ENCODE assay signal across 7 mouse cellular contexts in the genomic region with DNA sequence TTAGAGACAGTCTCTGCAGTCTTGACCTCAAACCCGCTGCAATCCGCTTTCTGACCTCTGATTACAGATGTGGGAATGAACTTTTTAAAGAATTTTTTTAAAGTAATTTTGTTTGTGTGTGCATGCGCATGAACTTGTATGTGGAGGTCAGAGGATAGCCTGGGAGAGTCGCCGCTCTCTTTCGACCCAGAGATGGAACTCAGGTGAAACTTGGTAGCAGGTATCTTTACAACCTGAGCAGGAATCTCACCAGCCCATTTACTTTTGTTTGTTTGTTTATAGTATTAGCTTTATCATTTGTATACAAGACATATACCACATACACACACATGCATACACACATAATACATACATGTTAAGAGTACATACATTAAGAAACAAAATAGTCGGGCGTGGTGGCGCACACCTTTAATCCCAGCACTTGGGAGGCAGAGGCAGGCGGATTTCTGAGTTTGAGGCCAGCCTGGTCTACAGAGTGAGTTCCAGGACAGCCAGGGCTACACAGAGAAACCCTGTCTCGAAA. TPM values are rescaled to one million over a fixed set of nuclear protein-coding genes. Genes with fewer than 3 reads are reported as not detected.
DNase-seq lines count a peak whose midpoint lies in the region; ATAC-seq and TF ChIP-seq lines count a peak whose summit lies in the region.

No protein-coding gene starts in this region.

- H3K4me1 ChIP-seq in lung, embryonic 15.5 days, result peaks cover 10% of the 10 kb centered on the region
- peaks cover 12% of the 10 kb centered on the region for H3K4me1 ChIP-seq in forebrain, embryonic 12.5 days
- H3K4me1 ChIP-seq in limb, embryonic 13.5 days, result peaks cover 13% of the 10 kb centered on the region
- H3K4me1 ChIP-seq in small intestine, adult 2 months (ENCODE audit: control insufficient read depth, insufficient read depth, insufficient read length, low read length), result peaks cover 8% of the 10 kb centered on the region; the same call in 1 of the 2 replicates

- no peaks in the 10 kb centered on the region for H3K9me3 ChIP-seq in lung, embryonic 15.5 days
- no peaks in the 10 kb centered on the region for H3K9me3 ChIP-seq in forebrain, embryonic 12.5 days
- H3K9me3 ChIP-seq in limb, embryonic 13.5 days, result no peaks in the 10 kb centered on the region

- H3K36me3 ChIP-seq in lung, embryonic 15.5 days, result 0 out of 2 replicates have a peak, but pooled peaks cover 12% of the 10 kb centered on the region
- peaks cover 10% of the 10 kb centered on the region for H3K36me3 ChIP-seq in forebrain, embryonic 12.5 days (replicated peaks)
- peaks cover 20% of the 10 kb centered on the region for H3K36me3 ChIP-seq in limb, embryonic 13.5 days
- peaks cover 10% of the 10 kb centered on the region; the same call in 1 of the 2 replicates for H3K36me3 ChIP-seq in small intestine, adult 2 months (ENCODE audit: control insufficient read depth, insufficient read depth, low read length)

- no peak for TF ChIP-seq POLR2A in small intestine, adult 2 months (IDR thresholded peaks at IDR 0.05; ENCODE audit: low read depth, low read length)

- TF ChIP-seq CTCF in small intestine, adult 2 months (IDR thresholded peaks at IDR 0.05; ENCODE audit: extremely low read depth, insufficient read length, insufficient replicate concordance, low read depth, low read length), result no peak

- peak overlapping the region; percentile 91 for H3K4me3 ChIP-seq in lung, embryonic 15.5 days
- H3K4me3 ChIP-seq in forebrain, embryonic 12.5 days (replicated peaks), result peak overlapping the region; percentile 88
- peak overlapping the region; percentile 82 for H3K4me3 ChIP-seq in limb, embryonic 13.5 days
- H3K4me3 ChIP-seq in small intestine, adult 2 months (ENCODE audit: low read depth, low read length), result peak overlapping the region; percentile 96

- H3K9ac ChIP-seq in lung, embryonic 15.5 days, result peak overlapping the region; percentile 93; the same call in 1 of the 2 replicates
- 0 out of 2 replicates have a peak overlapping the region, but pooled peaks have one; percentile 79 for H3K9ac ChIP-seq in forebrain, embryonic 12.5 days
- peak overlapping the region; percentile 88 for H3K9ac ChIP-seq in limb, embryonic 13.5 days

- WGBS in lung, embryonic 15.5 days, result 52% methylated on average over 11 of the region's 11 CpGs
- WGBS in forebrain, embryonic 12.5 days, result 52% methylated on average over 11 of the region's 11 CpGs
- WGBS in limb, embryonic 13.5 days, result 53% methylated on average over 11 of the region's 11 CpGs
- WGBS in small intestine, adult 2 months, result 48% methylated on average over 11 of the region's 11 CpGs

- no peak overlapping the region for H3K27ac ChIP-seq in lung, embryonic 15.5 days
- H3K27ac ChIP-seq in forebrain, embryonic 12.5 days, result no peak overlapping the region
- H3K27ac ChIP-seq in limb, embryonic 13.5 days, result no peak overlapping the region
- H3K27ac ChIP-seq in small intestine, adult 2 months (ENCODE audit: insufficient read depth, low read depth, low read length), result no peak overlapping the region

- DNase-seq in lung, postnatal 14 days, result no peak
- DNase-seq in left cerebral cortex, adult 8-10 months (ENCODE audit: low spot score in 2 of 2), result no peak
- DNase-seq in cerebellum, adult 9-10 months, result no peak

- H3K27me3 ChIP-seq in lung, embryonic 15.5 days, result no peaks in the 10 kb centered on the region
- peaks cover 5% of the 10 kb centered on the region for H3K27me3 ChIP-seq in forebrain, embryonic 12.5 days
- H3K27me3 ChIP-seq in limb, embryonic 13.5 days, result no peaks in the 10 kb centered on the region
- no peaks in the 10 kb centered on the region for H3K27me3 ChIP-seq in small intestine, adult 2 months (ENCODE audit: control insufficient read depth, insufficient read depth, low read length)

- peak overlapping the region; percentile 89 for H3K4me2 ChIP-seq in lung, embryonic 15.5 days
- peak overlapping the region; percentile 96 for H3K4me2 ChIP-seq in forebrain, embryonic 12.5 days
- H3K4me2 ChIP-seq in limb, embryonic 13.5 days (replicated peaks), result peak overlapping the region; percentile 94

- ATAC-seq in lung, embryonic 15.5 days (ENCODE audit: borderline replicate concordance, extremely low read depth, low FRiP score, low TSS enrichment), result peak; percentile 16; the same call in 1 of the 2 replicates
- peak; percentile 5 for ATAC-seq in forebrain, embryonic 12.5 days (ENCODE audit: low FRiP score)
- ATAC-seq in limb, embryonic 13.5 days (ENCODE audit: low FRiP score, low read depth), result peak; percentile 16; the same call in 1 of the 2 replicates

RNA-seq across cellular contexts. Expression of a gene that starts 0.4 kb away (rescaled TPM):
- 53.0 and 56.4 TPM in 2 replicates for polyA plus RNA-seq in lung, embryonic 15.5 days (2015; fragmentation: Nextera tagmentation; extraction: Ambion mirVana)
- 67.1 and 72.5 TPM in 2 replicates for polyA plus RNA-seq in forebrain, embryonic 12.5 days (2016; fragmentation: Nextera tagmentation; extraction: Ambion mirVana)
- polyA plus RNA-seq in limb, embryonic 13.5 days (2015; fragmentation: Nextera tagmentation; extraction: Ambion mirVana), result 60.7 and 62.6 TPM in 2 replicates
- 10.2 and 14.8 TPM in 2 replicates for polyA plus RNA-seq in small intestine, adult 2 months (2012; rRNA removed)
- 10 to 100 TPM; 26.0 to 31.8 (median 27.5) TPM for total RNA-seq in left cerebral cortex, adult 8-10 months (2022)

RNA-seq across cellular contexts. Expression of a gene that starts 38.4 kb away (rescaled TPM):
- 165 and 174 TPM in 2 replicates for polyA plus RNA-seq in lung, embryonic 15.5 days (2015; fragmentation: Nextera tagmentation; extraction: Ambion mirVana)
- 157 and 159 TPM in 2 replicates for polyA plus RNA-seq in forebrain, embryonic 12.5 days (2016; fragmentation: Nextera tagmentation; extraction: Ambion mirVana)
- polyA plus RNA-seq in limb, embryonic 13.5 days (2015; fragmentation: Nextera tagmentation; extraction: Ambion mirVana), result 188 and 202 TPM in 2 replicates
- 12.1 and 25.5 TPM in 2 replicates for polyA plus RNA-seq in small intestine, adult 2 months (2012; rRNA removed)
- 10 to 100 TPM; 88.5 to 94.0 (median 93.1) TPM for total RNA-seq in left cerebral cortex, adult 8-10 months (2022)
